ENCODE assay signal across 15 mouse cellular contexts in genomic region chr14:118642140-118642539, GRCm38 (mm10).
DNase-seq lines count a peak whose midpoint lies in the region; ATAC-seq and TF ChIP-seq lines count a peak whose summit lies in the region.
"Had no signal": no experiment of that assay in that cellular context is flagged by ENCODE, and none has a peak within 500 bp of the region (broad histone marks: within the 10 kb centered on the region; RNA-seq: fewer than 3 reads in every experiment).

No protein-coding gene starts in this region.

- H3K4me2 ChIP-seq in heart, embryonic 12.5 days = no peak overlapping the region
- peak overlapping the region; percentile 41 for H3K4me2 ChIP-seq in liver, embryonic 16.5 days (ENCODE audit: low read depth, low read length)
- H3K4me2 ChIP-seq: heart, embryonic 15.5 days; hindbrain, embryonic 12.5 days; lung, embryonic 14.5 days had no signal

- TF ChIP-seq CTCF in G1E (IDR thresholded peaks at IDR 0.05; ENCODE audit: low read depth, low read length) = no peak

- H3K36me3 ChIP-seq in heart, embryonic 12.5 days = no peaks in the 10 kb centered on the region
- H3K36me3 ChIP-seq in G1E (replicated peaks) = peaks cover 39% of the 10 kb centered on the region
- H3K36me3 ChIP-seq in liver, embryonic 16.5 days (ENCODE audit: control insufficient read depth, insufficient read depth) = no peaks in the 10 kb centered on the region
- H3K36me3 ChIP-seq: heart, embryonic 15.5 days; hindbrain, embryonic 12.5 days; limb, embryonic 10.5 days had no signal

- H3K27me3 ChIP-seq in heart, embryonic 12.5 days (replicated peaks) = no peaks in the 10 kb centered on the region
- no peaks in the 10 kb centered on the region for H3K27me3 ChIP-seq in G1E (ENCODE audit: insufficient read depth, low read length)
- H3K27me3 ChIP-seq in liver, embryonic 16.5 days (ENCODE audit: control insufficient read depth, insufficient read depth, low read depth, low read length) = no peaks in the 10 kb centered on the region
- H3K27me3 ChIP-seq: heart, embryonic 15.5 days; hindbrain, embryonic 12.5 days had no signal

- H3K27ac ChIP-seq in heart, embryonic 12.5 days (ENCODE audit: poor library complexity, severe bottlenecking) = no peak overlapping the region
- H3K27ac ChIP-seq in liver, embryonic 16.5 days (ENCODE audit: low read length) = peak overlapping the region; percentile 84
- H3K27ac ChIP-seq: heart, embryonic 15.5 days; hindbrain, embryonic 12.5 days; limb, embryonic 10.5 days; macrophage had no signal

- H3K9ac ChIP-seq in heart, embryonic 12.5 days = no peak overlapping the region
- H3K9ac ChIP-seq in liver, embryonic 16.5 days (ENCODE audit: low read depth, low read length) = no peak overlapping the region; the same call in 1 of the 2 replicates
- H3K9ac ChIP-seq: heart, embryonic 15.5 days; hindbrain, embryonic 12.5 days; lung, embryonic 14.5 days had no signal

- peak; percentile 57 for ATAC-seq in heart, embryonic 12.5 days (ENCODE audit: insufficient number of reproducible peaks, low FRiP score)
- ATAC-seq in G1E (ENCODE audit: extremely low read depth, insufficient number of reproducible peaks, low FRiP score, poor library complexity, severe bottlenecking) = peak; percentile 69
- peak; percentile 77 for ATAC-seq in erythroblast, adult 5-6 weeks (replicated peaks; ENCODE audit: low FRiP score, poor library complexity, severe bottlenecking)
- peak; percentile 89 for ATAC-seq in liver, embryonic 16.5 days (ENCODE audit: low read depth)

- no peak overlapping the region for H3K4me3 ChIP-seq in heart, embryonic 12.5 days
- peak overlapping the region; percentile 58; the same call in 1 of the 2 replicates for H3K4me3 ChIP-seq in G1E (ENCODE audit: low read depth, low read length)
- no peak overlapping the region for H3K4me3 ChIP-seq in liver, embryonic 16.5 days (ENCODE audit: low read depth, low read length)
- H3K4me3 ChIP-seq: heart, embryonic 15.5 days; hindbrain, embryonic 12.5 days; limb, embryonic 10.5 days had no signal

- 41% methylated on average over 8 of the region's 8 CpGs for WGBS in heart, embryonic 12.5 days
- WGBS in liver, embryonic 16.5 days (ENCODE audit: insufficient replicate concordance) = 23% methylated on average over 8 of the region's 8 CpGs

- no peaks in the 10 kb centered on the region for H3K9me3 ChIP-seq in heart, embryonic 12.5 days (replicated peaks)
- no peaks in the 10 kb centered on the region for H3K9me3 ChIP-seq in G1E (replicated peaks)
- no peaks in the 10 kb centered on the region for H3K9me3 ChIP-seq in liver, embryonic 16.5 days (replicated peaks; ENCODE audit: control insufficient read depth, low read length)
- H3K9me3 ChIP-seq: heart, embryonic 15.5 days; hindbrain, embryonic 12.5 days; limb, embryonic 10.5 days had no signal

- intact Hi-C loops in heart, postnatal 25 days (cut with DNase I) = no loop called here

- H3K4me1 ChIP-seq in heart, embryonic 12.5 days (replicated peaks) = peaks cover 12% of the 10 kb centered on the region
- H3K4me1 ChIP-seq in G1E (ENCODE audit: insufficient read depth, low read depth, low read length) = peaks cover 53% of the 10 kb centered on the region
- peaks cover 16% of the 10 kb centered on the region for H3K4me1 ChIP-seq in liver, embryonic 16.5 days (ENCODE audit: control insufficient read depth, low read depth, low read length)
- H3K4me1 ChIP-seq: hindbrain, embryonic 12.5 days; limb, embryonic 10.5 days had no signal

- DNase-seq in heart, postnatal 25 days (ENCODE audit: low spot score) = no peak
- DNase-seq in G1E (ENCODE audit: low spot score) = peak; percentile 59
- no peak for DNase-seq in thymus, postnatal 25 days
- no peak for DNase-seq in kidney, adult 8-10 months
- no peak for DNase-seq in urinary bladder, postnatal 10 days (ENCODE audit: low spot score)
- DNase-seq: cerebellum, adult 9-10 months; lung, embryonic 14.5 days; retina, postnatal 1 day had no signal
